Mouse (Mus musculus) ES-Bruce4 (cell line): ENCODE data around the gene Pcsk5.

Experiments used
- CTCF ChIP-seq: IDR thresholded peaks from one replicate; pipeline ENCODE4 v1.8.1; 2011; ENCODE audit warnings: low read depth, low read length
- EP300 ChIP-seq: IDR thresholded peaks from 2 replicates; pipeline ENCODE4 v1.6.1; 2011; ENCODE audit warnings: low read depth, low read length; ENCODE audit not compliant: insufficient read depth
- POLR2A ChIP-seq: IDR thresholded peaks from one replicate; pipeline ENCODE4 v1.8.1; 2011; ENCODE audit warnings: low read length; ENCODE audit not compliant: insufficient read depth

DNA sequence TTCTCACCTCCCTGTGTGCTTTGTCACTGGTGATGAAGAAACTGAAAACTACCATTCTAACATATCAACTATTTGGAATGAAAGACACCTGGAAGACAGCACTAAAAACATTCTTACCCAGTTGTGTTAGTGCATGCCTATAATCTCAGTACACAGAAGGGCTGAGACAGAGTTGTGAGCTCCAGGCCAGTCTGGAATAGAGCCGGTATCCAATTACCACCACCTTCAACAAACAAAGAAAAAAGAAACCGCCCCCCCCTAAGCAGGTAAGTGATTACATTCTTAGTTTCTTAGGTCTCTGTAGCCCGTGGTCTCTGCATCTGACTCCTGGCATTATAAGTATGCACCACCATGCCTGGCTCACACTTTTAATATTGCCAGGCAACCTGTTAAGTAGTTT is 444.6 kb downstream of the Pcsk5 start:
- no peak for TF ChIP-seq EP300
- TF ChIP-seq CTCF: no peak
- no peak for TF ChIP-seq POLR2A
